Mouse (Mus musculus): ENCODE results near the gene Ror2. TPM values are rescaled to one million over a fixed set of nuclear protein-coding genes. Genes with fewer than 3 reads are reported as not detected.
A peak's percentile ranks its signal among the peaks of the same experiment; 100 is the strongest.

Gene Ror2
- polyA plus RNA-seq, 1 experiment from 2014 or later = 13.4 TPM

DNA sequence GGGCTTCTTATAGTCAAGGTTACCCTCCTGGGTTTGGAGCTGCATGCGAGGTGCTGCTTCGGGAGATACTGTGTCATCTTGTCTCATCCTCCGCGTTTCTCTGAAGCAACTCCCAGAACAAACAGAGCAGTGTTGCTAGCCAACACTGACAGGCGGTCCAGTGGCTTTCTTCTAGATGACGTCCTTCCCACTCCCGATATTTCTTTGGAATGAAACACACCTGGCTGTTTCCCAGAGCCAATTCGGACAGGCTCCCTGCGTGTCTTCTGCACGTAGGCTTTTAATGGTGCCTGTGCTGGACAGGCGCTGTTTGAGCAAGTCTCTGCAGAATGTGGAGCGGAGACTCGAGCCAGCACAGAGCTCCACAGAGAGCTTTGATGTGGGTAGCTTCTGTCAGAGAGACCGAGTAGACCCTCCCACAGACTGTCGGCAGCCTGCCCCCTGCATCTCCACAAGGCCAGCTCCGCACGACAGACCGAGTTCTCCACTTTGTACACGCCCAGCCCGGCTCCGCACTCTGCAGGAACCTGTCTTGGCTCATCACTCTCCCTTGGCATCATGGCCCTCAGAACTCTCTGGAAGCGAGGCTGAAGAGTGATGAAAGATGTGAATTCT lies 216.7 kb downstream of the Ror2 start:
- H3K9me3 ChIP-seq (ENCODE audit: control insufficient read depth, low read length) = no peaks in the 10 kb centered on the region
- no peak for ATAC-seq (ENCODE audit: low read depth)
- H3K27me3 ChIP-seq (ENCODE audit: control insufficient read depth, insufficient read depth, low read depth, low read length) = no peaks in the 10 kb centered on the region
- H3K36me3 ChIP-seq (ENCODE audit: control insufficient read depth, insufficient read depth, low read length) = no peaks in the 10 kb centered on the region
- no peak overlapping the region for H3K27ac ChIP-seq (ENCODE audit: low read length)
- WGBS = 54% methylated on average over 22 of the region's 22 CpGs
- peaks cover 9% of the 10 kb centered on the region; the same call in 1 of the 2 replicates for H3K4me1 ChIP-seq (replicated peaks; ENCODE audit: control insufficient read depth, insufficient read depth, low read length)
- H3K4me3 ChIP-seq (ENCODE audit: low read length) = no peak overlapping the region
- H3K4me2 ChIP-seq (ENCODE audit: low read depth, low read length) = no peak overlapping the region
- no peak overlapping the region for H3K9ac ChIP-seq (ENCODE audit: low read length)

- H3K27me3 ChIP-seq (ENCODE audit: control insufficient read depth, insufficient read depth, low read depth, low read length) = no peaks in the 10 kb centered on the region
- no peak overlapping the region for H3K4me2 ChIP-seq (ENCODE audit: low read depth, low read length)
- WGBS = 79% methylated on average over 8 of the region's 8 CpGs
- no peaks in the 10 kb centered on the region for H3K9me3 ChIP-seq (ENCODE audit: control insufficient read depth, low read length)
- no peaks in the 10 kb centered on the region for H3K36me3 ChIP-seq (ENCODE audit: control insufficient read depth, insufficient read depth, low read length)
- H3K4me1 ChIP-seq (replicated peaks; ENCODE audit: control insufficient read depth, insufficient read depth, low read length) = peaks cover 9% of the 10 kb centered on the region; the same call in 1 of the 2 replicates
- no peak overlapping the region for H3K4me3 ChIP-seq (ENCODE audit: low read length)
- H3K27ac ChIP-seq (ENCODE audit: low read length) = no peak overlapping the region
- ATAC-seq (ENCODE audit: low read depth) = no peak
- no peak overlapping the region for H3K9ac ChIP-seq (ENCODE audit: low read length)
These were observed 217.5 kb downstream of the Ror2 start for GRCm38 (mm10) chr13:53068461-53068860.

- no peak overlapping the region for H3K4me2 ChIP-seq (ENCODE audit: low read depth, low read length)
- H3K27me3 ChIP-seq (ENCODE audit: control insufficient read depth, insufficient read depth, low read depth, low read length) = no peaks in the 10 kb centered on the region
- WGBS = 56% methylated on average over 11 of the region's 11 CpGs
- no peak overlapping the region for H3K4me3 ChIP-seq (ENCODE audit: low read length)
- H3K27ac ChIP-seq (ENCODE audit: low read length) = no peak overlapping the region
- no peaks in the 10 kb centered on the region for H3K9me3 ChIP-seq (ENCODE audit: control insufficient read depth, low read length)
- no peaks in the 10 kb centered on the region for H3K36me3 ChIP-seq (ENCODE audit: control insufficient read depth, insufficient read depth, low read length)
- peaks cover 9% of the 10 kb centered on the region; the same call in 1 of the 2 replicates for H3K4me1 ChIP-seq (replicated peaks; ENCODE audit: control insufficient read depth, insufficient read depth, low read length)
- H3K9ac ChIP-seq (ENCODE audit: low read length) = no peak overlapping the region
- ATAC-seq (ENCODE audit: low read depth) = no peak
These were observed 218.0 kb downstream of the Ror2 start for GRCm38 (mm10) chr13:53067949-53068348.

GRCm38 (mm10) chr13:53065122-53065521 lies 220.8 kb downstream of the Ror2 start:
- no peaks in the 10 kb centered on the region for H3K9me3 ChIP-seq (ENCODE audit: control insufficient read depth, low read length)
- H3K4me1 ChIP-seq (replicated peaks; ENCODE audit: control insufficient read depth, insufficient read depth, low read length) = peaks cover 9% of the 10 kb centered on the region; the same call in 1 of the 2 replicates
- H3K36me3 ChIP-seq (ENCODE audit: control insufficient read depth, insufficient read depth, low read length) = no peaks in the 10 kb centered on the region
- peak; percentile 69 for ATAC-seq (ENCODE audit: low read depth)
- H3K27me3 ChIP-seq (ENCODE audit: control insufficient read depth, insufficient read depth, low read depth, low read length) = no peaks in the 10 kb centered on the region
- no peak overlapping the region for H3K4me2 ChIP-seq (ENCODE audit: low read depth, low read length)
- H3K27ac ChIP-seq (ENCODE audit: low read length) = peak overlapping the region; percentile 56
- no peak overlapping the region for H3K9ac ChIP-seq (ENCODE audit: low read length)
- 39% methylated on average over 11 of the region's 11 CpGs for WGBS
- no peak overlapping the region for H3K4me3 ChIP-seq (ENCODE audit: low read length)

- ATAC-seq (ENCODE audit: low read depth) = no peak
These were observed 221.2 kb downstream of the Ror2 start for GRCm38 (mm10) chr13:53064681-53065080.

More at GRCm38 (mm10) chr13:53064681-53065080, 221.2 kb downstream of the Ror2 start:
- Histone ChIP-seq H3K27me3 (ENCODE audit: control insufficient read depth, insufficient read depth, low read depth, low read length) (no peaks in the 10 kb centered on the region), H3K27ac (ENCODE audit: low read length) (no peak overlapping the region; the same call in 1 of the 2 replicates), H3K9ac (ENCODE audit: low read length) (no peak overlapping the region), H3K4me1 (replicated peaks; ENCODE audit: control insufficient read depth, insufficient read depth, low read length) (peaks cover 9% of the 10 kb centered on the region; the same call in 1 of the 2 replicates), H3K9me3 (ENCODE audit: control insufficient read depth, low read length) (no peaks in the 10 kb centered on the region), H3K36me3 (ENCODE audit: control insufficient read depth, insufficient read depth, low read length) (no peaks in the 10 kb centered on the region), H3K4me2 (ENCODE audit: low read depth, low read length) (no peak overlapping the region), H3K4me3 (ENCODE audit: low read length) (no peak overlapping the region)
- WGBS = 86% methylated on average over 1 of the region's 1 CpGs

Other genes with a start within 250 kb of the Ror2 start
- 38.5 and 38.7 TPM in 2 replicates for gene Sptlc1, start 91.3 kb upstream of the Ror2 start, polyA plus RNA-seq (2015; fragmentation: Nextera tagmentation; extraction: Ambion mirVana)
- 0.33 and 0.50 TPM in 2 replicates for gene Msx2, start 186.9 kb upstream of the Ror2 start, polyA plus RNA-seq (2015; fragmentation: Nextera tagmentation; extraction: Ambion mirVana)

Measured in lung, embryonic 16.5 days (tissue).